Mouse (Mus musculus) embryonic facial prominence, embryonic 11.5 days (tissue): ENCODE measurements around the gene Ppp4r3a. TPM values are rescaled to one million over a fixed set of nuclear protein-coding genes. Genes with fewer than 3 reads are reported as not detected.

Source experiments
- ATAC-seq: fragments of 200-750 bp; cut with Nextera tagmentation; replicated peaks from 2 replicates; pipeline ENCODE4 v1.8.0; 2017; ENCODE audit warnings: low read depth; ENCODE audit not compliant: insufficient number of reproducible peaks, low FRiP score, low TSS enrichment
- DNase-seq: peaks from one replicate; pipeline ENCODE4 v3.0.0-alpha.2; 2015; ENCODE audit warnings: low spot score
- H3K27ac ChIP-seq: fragments of 300-500 bp; sonication (generic); replicated peaks from 2 replicates; pipeline ENCODE4 v1.5.1; 2014; ENCODE audit warnings: mild to moderate bottlenecking, low read depth, low read length, control low read depth
- H3K27me3 ChIP-seq: fragments of 300-500 bp; sonication (generic); 2 replicates; pipeline ENCODE4 v1.6.1; 2014; ENCODE audit warnings: mild to moderate bottlenecking, low read length, moderate library complexity, mixed read lengths; ENCODE audit not compliant: control insufficient read depth, insufficient read depth
- H3K36me3 ChIP-seq: fragments of 300-500 bp; sonication (generic); replicated peaks from 2 replicates; pipeline ENCODE4 v1.6.1; 2014; ENCODE audit warnings: low read depth, mild to moderate bottlenecking, low read length, moderate library complexity, mixed read lengths; ENCODE audit not compliant: control insufficient read depth, insufficient read depth
- H3K4me1 ChIP-seq: fragments of 300-500 bp; sonication (generic); 2 replicates; pipeline ENCODE4 v1.6.1; 2014; ENCODE audit warnings: low read length, mixed read lengths; ENCODE audit not compliant: control insufficient read depth, insufficient read depth
- H3K4me2 ChIP-seq: fragments of 300-500 bp; sonication (generic); 2 replicates; pipeline ENCODE4 v1.6.1; 2014; ENCODE audit warnings: low read depth, mild to moderate bottlenecking, control low read depth, low read length, moderate library complexity
- H3K4me3 ChIP-seq: fragments of 300-500 bp; sonication (generic); 2 replicates; pipeline ENCODE4 v1.5.1; 2014; ENCODE audit warnings: low read depth, low read length, control low read depth
- H3K9ac ChIP-seq: fragments of 300-500 bp; sonication (generic); replicated peaks from 2 replicates; pipeline ENCODE4 v1.6.1; 2014; ENCODE audit warnings: mild to moderate bottlenecking, control low read depth, low read length
- H3K9me3 ChIP-seq: fragments of 300-500 bp; sonication (generic); replicated peaks from 2 replicates; pipeline ENCODE4 v1.6.1; 2016; ENCODE audit warnings: mild to moderate bottlenecking, low read length, inconsistent platforms, mixed read lengths; ENCODE audit not compliant: control insufficient read depth
- WGBS: fragments of 180-500 bp; shearing (Covaris S2); extraction: QIAGEN DNeasy Blood & Tissue Kit; methylation state at CpG from one replicate; pipeline ENCODE4 v1.1.7; 2014; 5-methylcytosine and 5-hydroxymethylcytosine counted together
- polyA plus RNA-seq: library from polyadenylated mRNA; unstranded; fragments of >200 nt; fragmentation: Nextera tagmentation; extraction: Ambion mirVana; gene quantifications from 2 replicates; pipeline ENCODE4 v1.2.1, GENCODE M21; 2014

Gene Ppp4r3a
- polyA plus RNA-seq, 1 experiment from 2014 or later = 62.9 TPM

GRCm38 (mm10) chr12:101074821-101075429 lies 8.6 kb downstream of the Ppp4r3a start:
- H3K4me1 ChIP-seq = no peaks in the 10 kb centered on the region
- H3K9ac ChIP-seq = no peak overlapping the region
- WGBS = 94% methylated on average over 4 of the region's 4 CpGs
- ATAC-seq = no peak
- H3K27ac ChIP-seq = no peak overlapping the region
- no peaks in the 10 kb centered on the region for H3K27me3 ChIP-seq
- no peak overlapping the region for H3K4me2 ChIP-seq
- DNase-seq = no peak
- no peaks in the 10 kb centered on the region for H3K9me3 ChIP-seq
- no peaks in the 10 kb centered on the region for H3K36me3 ChIP-seq
- no peak overlapping the region for H3K4me3 ChIP-seq

GRCm38 (mm10) chr12:101069813-101070212 lies 13.7 kb downstream of the Ppp4r3a start:
- Histone ChIP-seq H3K4me3 (no peak overlapping the region), H3K36me3 (no peaks in the 10 kb centered on the region; the same call in 1 of the 2 replicates), H3K9ac (no peak overlapping the region), H3K4me2 (no peak overlapping the region), H3K27ac (no peak overlapping the region), H3K27me3 (no peaks in the 10 kb centered on the region), H3K9me3 (no peaks in the 10 kb centered on the region), H3K4me1 (no peaks in the 10 kb centered on the region)
- ATAC-seq (no peak), DNase-seq (no peak)
- WGBS = 96% methylated on average over 1 of the region's 1 CpGs

GRCm38 (mm10) chr12:101066329-101066728 lies 17.2 kb downstream of the Ppp4r3a start:
- WGBS = 91% methylated on average over 1 of the region's 1 CpGs
- ATAC-seq = no peak

GRCm38 (mm10) chr12:101039956-101040355 lies 43.5 kb downstream of the Ppp4r3a start:
- H3K9me3 ChIP-seq = no peaks in the 10 kb centered on the region
- H3K27me3 ChIP-seq = no peaks in the 10 kb centered on the region
- no peak for ATAC-seq
- H3K9ac ChIP-seq = no peak overlapping the region
- peaks cover 11% of the 10 kb centered on the region for H3K36me3 ChIP-seq
- no peaks in the 10 kb centered on the region for H3K4me1 ChIP-seq
- H3K27ac ChIP-seq = no peak overlapping the region
- no peak overlapping the region for H3K4me2 ChIP-seq
- no peak overlapping the region for H3K4me3 ChIP-seq
- DNase-seq = no peak

More at GRCm38 (mm10) chr12:101066329-101066728, 17.2 kb downstream of the Ppp4r3a start:
- H3K9ac ChIP-seq = no peak overlapping the region
- no peak overlapping the region for H3K4me3 ChIP-seq
- H3K4me1 ChIP-seq = no peaks in the 10 kb centered on the region
- H3K36me3 ChIP-seq = no peaks in the 10 kb centered on the region; the same call in none of the 2 replicates
- H3K4me2 ChIP-seq = no peak overlapping the region
- DNase-seq = no peak
- no peaks in the 10 kb centered on the region for H3K9me3 ChIP-seq
- no peak overlapping the region for H3K27ac ChIP-seq
- H3K27me3 ChIP-seq = no peaks in the 10 kb centered on the region

- Histone ChIP-seq H3K4me3 (peak within 1 kb of the TSS; percentile 58), H3K4me1 (no peaks in the 10 kb centered on the region; the same call in 1 of the 2 replicates)
- peak; percentile 89 for ATAC-seq
These were observed 54.4 kb downstream of the Ppp4r3a start, which contains the start of gene Ccdc88c for GRCm38 (mm10) chr12:101028954-101029731. TSS of gene Ccdc88c (minus strand) at chr12:101029056.

GRCm38 (mm10) chr12:101028247-101028953 lies 55.1 kb downstream of the Ppp4r3a start:
- peak overlapping the region; percentile 73 for H3K9ac ChIP-seq
- no peaks in the 10 kb centered on the region; the same call in 1 of the 2 replicates for H3K4me1 ChIP-seq

More at GRCm38 (mm10) chr12:101028954-101029731, 54.4 kb downstream of the Ppp4r3a start, which contains the start of gene Ccdc88c:
- peaks cover 10% of the 10 kb centered on the region for H3K27me3 ChIP-seq
- no peaks in the 10 kb centered on the region for H3K36me3 ChIP-seq
- no peaks in the 10 kb centered on the region for H3K9me3 ChIP-seq
- WGBS = 0% methylated on average over 53 of the region's 56 CpGs
- H3K4me2 ChIP-seq = peak within 1 kb of the TSS; percentile 93
- DNase-seq = peak; percentile 89
- peak within 1 kb of the TSS; percentile 70 for H3K27ac ChIP-seq
- H3K9ac ChIP-seq = peak within 1 kb of the TSS; percentile 73

GRCm38 (mm10) chr12:101027451-101028246 lies 55.9 kb downstream of the Ppp4r3a start:
- Histone ChIP-seq H3K27me3 (peaks cover 10% of the 10 kb centered on the region), H3K4me1 (no peaks in the 10 kb centered on the region; the same call in 1 of the 2 replicates), H3K4me2 (peak overlapping the region; percentile 93), H3K9me3 (no peaks in the 10 kb centered on the region), H3K4me3 (peak overlapping the region; percentile 58), H3K9ac (peak overlapping the region; percentile 73), H3K27ac (no peak overlapping the region), H3K36me3 (no peaks in the 10 kb centered on the region)
- 2% methylated on average over 19 of the region's 19 CpGs for WGBS
- ATAC-seq (no peak), DNase-seq (no peak)

More at GRCm38 (mm10) chr12:101028247-101028953, 55.1 kb downstream of the Ppp4r3a start:
- Histone ChIP-seq H3K27ac (peak overlapping the region; percentile 70), H3K27me3 (peaks cover 10% of the 10 kb centered on the region), H3K9me3 (no peaks in the 10 kb centered on the region), H3K4me2 (peak overlapping the region; percentile 93), H3K4me3 (peak overlapping the region; percentile 58), H3K36me3 (no peaks in the 10 kb centered on the region)
- no peak for DNase-seq
- WGBS = under 1% methylated on average over 64 of the region's 67 CpGs
- ATAC-seq = peak; percentile 29
